Mouse (Mus musculus) cerebellum, adult 11-12 months (tissue): ENCODE measurements around the gene Aph1b.
"Not testable (repeated sequence)": the region's sequence is repeated elsewhere in the genome, so short reads cannot be mapped to it uniquely, and the experiment has no call there.

Source experiments
- DNase-seq: peaks from one replicate; pipeline ENCODE4 v3.0.0; 2022

Aph1b gene

DNA sequence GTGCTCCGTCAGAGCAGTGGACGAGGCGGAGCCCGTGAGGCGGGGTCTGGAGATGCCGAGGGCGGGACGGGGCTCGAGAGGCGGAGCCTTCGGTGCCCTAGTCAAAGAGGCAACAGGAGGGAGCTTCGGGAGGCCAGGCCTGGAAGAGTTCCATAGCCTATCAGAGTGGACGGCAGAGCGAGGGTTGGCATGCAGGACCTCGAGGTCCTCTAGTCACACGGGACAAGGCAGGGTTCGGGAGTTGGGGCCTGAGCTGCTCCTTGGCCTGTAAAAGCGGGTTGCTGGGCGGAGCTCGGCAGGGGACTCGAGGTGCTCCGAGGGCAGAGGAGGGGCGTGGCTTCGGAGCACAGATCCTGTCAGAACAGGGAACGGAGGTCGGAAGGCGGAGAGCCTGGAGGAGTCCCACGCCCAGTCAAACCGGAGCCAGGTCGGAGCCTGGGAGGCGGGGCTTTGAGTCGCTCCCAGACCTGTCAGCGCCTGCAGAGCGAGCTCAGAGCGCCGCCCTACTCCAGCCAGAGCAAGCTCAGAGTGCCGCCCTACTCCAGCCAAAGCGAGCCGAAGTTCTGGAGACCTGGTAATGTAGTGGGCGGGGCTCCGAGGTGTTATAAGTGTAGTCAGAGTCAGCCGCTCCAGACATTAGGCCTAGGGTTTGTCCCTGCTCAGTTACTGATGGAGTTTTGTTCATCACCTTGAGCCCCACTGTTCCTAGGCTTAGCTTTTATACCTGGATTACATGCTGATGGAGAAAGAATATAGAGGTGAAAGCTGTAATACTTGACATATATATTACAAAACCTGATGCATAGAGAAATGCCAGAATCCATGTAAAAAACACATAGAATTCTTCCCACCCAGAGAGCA lies at the start of gene Aph1b:
Aph1b (minus strand) TSS at position 27 of the 861 bp plus-strand sequence.
- DNase-seq = peak; percentile 99

DNA sequence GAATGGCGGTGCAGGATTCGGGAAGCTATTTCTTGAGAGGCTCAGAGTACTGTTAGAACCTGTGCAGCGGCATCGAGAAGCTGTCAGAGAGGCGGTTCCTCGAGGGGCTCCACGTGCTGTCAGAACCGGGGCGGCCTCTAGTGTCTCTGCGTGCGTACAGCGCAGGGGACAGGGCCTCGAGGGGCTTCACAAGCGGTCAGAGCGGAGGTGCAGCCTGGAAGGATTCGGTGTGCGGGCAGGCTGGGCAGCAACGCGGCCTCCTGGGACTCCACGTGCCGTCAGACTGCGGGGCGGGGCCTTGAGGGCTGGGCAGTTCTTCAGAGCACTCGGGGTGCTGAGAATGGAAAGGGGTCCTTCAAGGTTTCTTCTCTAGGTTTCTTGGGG lies 39.8 kb upstream of the Aph1b start:
- DNase-seq = no peak

DNA sequence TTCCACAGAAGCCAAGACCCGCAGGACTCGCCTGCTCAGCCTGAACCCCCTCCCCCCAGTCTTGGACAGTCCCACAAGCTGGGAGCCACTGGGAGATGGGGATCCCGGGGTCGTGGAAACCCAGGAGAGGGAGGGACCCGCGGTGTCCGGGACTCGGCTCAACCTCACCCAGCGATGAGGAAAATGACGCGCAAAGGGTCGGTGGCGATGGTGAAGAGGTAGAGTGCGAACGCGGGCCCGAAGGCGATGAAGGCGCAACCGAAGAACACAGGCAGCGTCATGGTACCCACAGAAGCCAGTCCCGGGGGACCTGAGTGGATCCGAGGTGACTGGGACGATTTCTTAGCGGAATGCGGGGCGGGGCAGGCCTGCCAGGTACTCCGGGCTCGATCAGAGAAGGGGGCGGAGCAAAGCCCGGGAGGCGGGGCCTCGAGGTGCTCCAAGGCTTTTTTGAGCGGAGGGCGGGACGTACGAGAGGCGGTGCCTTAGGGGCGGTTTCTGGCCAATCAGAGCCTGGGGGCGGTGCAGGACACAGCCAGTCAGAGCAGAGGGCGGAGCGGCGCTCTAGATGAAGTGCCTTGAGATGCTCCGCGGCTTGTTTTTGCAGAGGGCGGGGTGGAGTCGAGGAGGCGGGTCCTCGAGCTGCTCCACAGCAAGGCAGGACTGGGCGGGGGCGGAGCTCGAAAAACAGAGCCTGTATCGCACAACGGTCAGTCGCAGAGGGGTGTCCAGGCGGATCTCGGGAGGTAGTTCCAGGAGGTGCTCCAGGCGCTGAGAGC lies 39.2 kb upstream of the Aph1b start, which contains the start of gene Aph1c:
Aph1c (minus strand) TSS at position 409 of the 779 bp plus-strand sequence.
- peak; percentile 100 for DNase-seq

DNA sequence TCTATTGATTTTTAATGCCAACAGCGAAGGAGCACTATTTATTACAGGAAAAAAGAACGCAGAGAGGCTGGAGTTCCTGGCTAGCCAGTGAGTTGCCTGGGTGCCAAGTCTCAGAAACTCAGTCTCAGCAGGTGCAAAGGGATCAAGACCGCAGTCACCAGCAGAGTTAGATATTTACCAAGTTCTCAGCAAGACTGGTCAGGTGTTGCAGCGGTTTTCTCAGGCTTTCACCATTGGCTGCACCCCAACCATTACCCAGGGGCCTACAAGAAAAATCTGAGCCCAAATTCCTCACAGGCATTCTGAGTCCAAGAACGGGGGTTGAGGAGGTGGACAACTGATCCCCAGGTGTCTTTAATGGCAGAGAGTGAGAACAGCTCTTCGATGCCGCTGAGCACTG lies 38.6 kb upstream of the Aph1b start:
- DNase-seq = peak; percentile 39

DNA sequence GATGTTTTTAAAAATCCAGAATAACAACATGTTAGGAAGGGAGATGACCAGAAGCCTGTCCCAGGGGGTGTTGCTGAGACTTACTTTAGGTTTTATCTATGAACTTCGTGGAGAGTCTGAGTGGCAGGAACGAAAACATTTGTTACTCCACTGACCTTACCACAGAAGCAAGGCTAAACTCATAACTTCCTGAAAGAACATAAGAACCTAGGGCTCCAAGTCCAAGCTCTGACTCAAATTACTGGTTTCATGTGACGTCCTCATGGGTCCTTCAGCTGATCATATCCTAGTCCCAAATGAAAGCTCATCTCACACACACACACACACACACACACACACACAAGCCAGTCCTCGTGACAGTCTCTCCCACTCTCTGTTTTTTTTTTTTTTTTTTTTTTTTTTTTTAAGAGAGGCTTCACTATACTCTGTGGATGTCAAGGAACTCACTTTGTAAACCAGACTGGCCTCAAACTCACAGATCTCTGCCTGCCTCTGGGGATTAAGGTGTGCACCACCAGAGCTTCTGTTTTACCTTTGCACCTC lies 37.1 kb upstream of the Aph1b start:
- no peak for DNase-seq

DNA sequence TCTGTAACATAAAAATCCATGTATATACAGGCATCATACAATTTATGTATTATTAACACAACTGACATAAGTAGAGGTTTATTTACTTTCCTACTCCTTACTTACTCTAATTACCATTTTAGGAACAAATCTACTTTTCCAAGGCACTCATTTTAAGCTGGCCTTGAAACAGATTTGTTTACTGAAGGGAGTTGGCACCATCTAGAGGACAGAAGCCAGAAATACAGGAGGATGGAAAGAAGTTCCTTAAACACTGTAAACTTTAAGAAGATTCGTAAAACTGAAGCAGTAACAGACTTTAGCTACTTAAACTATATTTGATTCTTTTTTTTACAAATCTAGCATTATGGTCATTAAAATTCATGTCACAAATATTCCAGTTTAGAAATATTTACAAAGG lies 30.7 kb upstream of the Aph1b start:
- DNase-seq = no peak

DNA sequence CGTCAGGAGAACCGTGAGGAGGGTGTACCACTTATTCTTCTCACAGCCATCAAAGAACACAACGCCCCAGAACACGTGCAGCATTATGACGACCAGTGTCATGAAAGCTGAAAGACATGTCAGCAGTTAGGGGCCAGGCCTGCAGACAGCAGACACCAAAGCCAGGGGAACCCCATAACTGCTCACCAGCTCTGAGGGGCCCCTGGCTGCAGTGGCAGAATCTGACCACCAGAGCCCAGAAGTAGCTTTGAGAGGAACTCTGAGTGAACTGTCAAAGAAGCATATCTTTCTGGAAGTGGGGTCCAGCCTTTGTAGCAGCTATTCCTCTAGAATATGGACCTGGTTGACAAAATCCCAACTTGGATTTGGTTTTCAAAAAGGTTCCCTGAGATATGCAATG lies 27.0 kb upstream of the Aph1b start:
- not testable (repeated sequence) for DNase-seq

DNA sequence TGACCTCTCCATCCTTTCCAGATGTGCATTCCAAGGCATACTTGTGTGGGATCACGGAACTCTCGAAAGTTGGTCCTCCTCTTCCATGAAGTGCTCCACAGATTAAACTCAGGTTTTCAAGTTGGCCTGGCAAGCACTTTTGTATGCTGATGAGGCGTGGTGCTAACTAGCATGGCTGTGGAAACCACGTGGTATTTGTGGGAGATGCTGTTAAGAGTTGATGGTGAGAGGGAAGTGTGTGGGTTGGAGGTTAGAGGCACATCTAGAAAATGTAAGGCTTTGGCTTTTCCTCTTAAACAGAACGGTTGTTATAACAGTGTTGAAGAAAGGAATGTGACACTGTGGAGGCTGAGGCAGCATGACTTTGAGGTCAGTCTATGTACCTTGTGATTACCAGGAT lies 25.7 kb upstream of the Aph1b start:
- no peak for DNase-seq

DNA sequence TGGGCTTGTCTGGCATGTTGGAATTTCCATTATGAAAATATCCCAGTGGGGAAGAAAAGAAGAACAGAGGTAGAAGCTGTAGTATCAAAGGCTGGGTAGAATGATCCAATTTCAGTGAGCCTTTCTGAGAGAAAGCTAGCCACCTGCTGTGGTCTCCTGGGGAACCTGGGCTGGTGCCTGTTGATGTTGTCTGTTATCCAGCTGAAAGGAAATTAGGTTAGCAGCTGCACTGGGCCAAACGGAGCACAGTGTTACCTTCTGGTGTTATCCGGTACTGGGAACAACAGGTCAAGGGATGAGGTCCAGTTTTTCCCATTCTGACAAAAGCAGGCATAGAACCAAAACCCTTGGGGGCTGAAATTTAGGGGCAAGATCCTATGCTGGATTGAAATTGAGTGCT lies 18.1 kb upstream of the Aph1b start:
- DNase-seq = no peak

DNA sequence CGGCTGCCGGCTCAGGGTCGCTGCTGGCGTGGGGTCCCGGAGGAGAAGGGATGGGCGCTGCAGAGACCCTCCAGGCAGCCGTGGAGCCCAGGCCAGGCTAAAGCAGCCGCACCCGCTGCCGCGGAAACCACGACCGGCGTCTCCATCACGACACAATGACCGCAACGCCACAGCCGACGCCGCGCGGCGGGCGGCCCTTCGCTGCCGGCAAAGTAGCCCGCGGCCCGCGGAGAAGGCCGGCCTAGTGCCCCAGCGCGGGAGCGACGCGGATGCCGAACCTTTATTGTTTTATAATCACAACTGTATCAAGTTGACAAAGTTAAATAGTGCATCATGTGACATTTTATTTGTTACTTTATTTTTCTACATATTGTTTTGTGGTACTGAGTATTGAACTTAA lies 10.7 kb upstream of the Aph1b start:
- DNase-seq = not testable (repeated sequence)

DNA sequence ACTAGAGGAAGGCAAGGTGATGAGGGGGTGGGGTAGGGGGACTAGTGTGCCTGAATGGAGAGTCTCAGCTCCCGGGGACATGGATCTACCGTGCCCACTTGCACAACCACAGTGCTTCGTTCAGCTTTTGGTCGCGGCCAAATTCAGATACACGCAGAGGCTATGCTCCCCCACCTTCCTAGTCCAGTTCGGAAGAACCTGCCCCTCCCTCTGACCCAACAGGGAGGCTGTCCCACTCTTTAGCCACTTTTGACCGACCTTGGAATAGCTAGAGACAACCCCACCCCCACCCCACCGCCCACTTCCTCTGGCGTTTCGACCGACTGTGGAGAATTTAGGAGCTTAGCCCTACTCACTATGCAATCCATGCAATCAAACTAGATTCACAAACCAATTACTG lies 6.7 kb upstream of the Aph1b start:
- DNase-seq = no peak

DNA sequence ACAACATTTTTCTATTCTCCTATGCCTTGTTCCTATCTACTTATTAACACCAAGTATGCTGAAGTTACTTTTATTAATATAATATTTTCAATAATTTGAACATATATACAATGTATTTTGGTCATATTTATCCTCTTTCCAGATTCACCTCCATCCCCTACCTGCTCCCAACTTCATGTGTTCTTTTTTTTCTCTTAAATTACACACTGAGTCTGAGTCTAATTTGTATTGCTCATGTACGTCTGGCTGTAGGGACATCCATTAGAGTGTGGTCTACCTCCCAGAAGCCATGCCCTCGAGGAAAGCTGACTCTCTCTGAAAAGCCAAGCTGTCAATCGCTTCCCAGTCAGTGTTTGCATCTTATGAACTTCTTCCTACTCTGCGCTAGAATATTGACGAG lies 1.4 kb upstream of the Aph1b start, which contains the start of gene Gm10647:
Gm10647 (plus strand) TSS at position 301 of the 400 bp plus-strand sequence.
- no peak for DNase-seq

DNA sequence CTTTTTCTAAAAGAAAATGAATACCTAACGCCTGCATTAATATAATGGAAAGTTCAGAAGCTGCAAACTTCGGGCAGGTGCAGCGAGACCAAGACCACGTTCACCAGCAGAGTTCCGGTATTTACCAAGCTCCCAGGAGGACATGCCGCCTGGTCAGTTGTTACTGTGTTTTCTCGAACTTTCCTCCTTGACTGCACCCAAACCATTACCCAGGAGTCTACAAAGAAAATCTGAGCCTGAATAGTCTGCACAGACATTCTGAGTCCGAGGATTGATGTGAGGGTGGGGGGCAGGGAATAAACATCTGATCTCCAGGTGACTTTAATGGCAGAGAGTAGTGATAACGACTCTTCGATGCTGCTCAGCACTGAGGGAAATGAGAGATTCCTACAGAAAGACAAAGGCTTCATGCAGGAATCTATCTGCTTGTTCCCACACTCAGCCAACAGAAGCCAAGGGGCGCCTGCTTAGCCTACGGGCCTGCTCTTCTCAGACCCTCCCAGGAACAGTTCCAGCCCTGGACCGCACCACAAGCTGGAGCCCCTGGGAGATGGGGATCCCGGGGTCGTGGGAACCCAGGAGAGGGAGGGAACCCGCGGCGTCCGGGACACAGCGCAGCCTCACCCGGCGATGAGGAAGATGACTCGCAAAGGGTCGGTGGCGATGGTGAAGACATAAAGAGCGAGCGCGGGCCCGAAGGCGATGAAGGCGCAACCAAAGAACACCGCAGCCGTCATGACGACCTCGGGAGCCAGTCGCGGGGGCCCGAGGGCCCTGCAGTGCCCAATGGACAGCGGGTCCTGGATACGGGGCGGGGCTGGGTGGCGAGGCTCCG lies 444 bp downstream of the Aph1b start:
- peak; percentile 21 for DNase-seq

DNA sequence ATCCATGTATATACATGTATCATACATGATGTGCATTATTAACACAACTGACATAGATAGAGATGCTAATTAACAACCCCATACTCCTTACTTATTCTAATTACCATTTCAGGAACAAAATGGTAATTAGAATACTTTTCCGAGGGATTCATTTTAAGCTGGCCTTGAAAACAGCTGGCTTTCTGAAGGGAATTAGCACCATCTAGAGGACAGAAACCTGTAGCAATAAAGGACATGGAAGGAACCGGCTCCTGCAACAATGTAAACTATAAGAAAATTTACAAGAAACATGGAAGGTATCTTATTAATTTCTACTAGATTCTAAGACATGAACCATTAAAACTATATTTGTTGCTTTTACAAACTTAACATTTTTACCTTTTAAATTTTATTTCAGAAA lies 7.5 kb downstream of the Aph1b start:
- no peak for DNase-seq

DNA sequence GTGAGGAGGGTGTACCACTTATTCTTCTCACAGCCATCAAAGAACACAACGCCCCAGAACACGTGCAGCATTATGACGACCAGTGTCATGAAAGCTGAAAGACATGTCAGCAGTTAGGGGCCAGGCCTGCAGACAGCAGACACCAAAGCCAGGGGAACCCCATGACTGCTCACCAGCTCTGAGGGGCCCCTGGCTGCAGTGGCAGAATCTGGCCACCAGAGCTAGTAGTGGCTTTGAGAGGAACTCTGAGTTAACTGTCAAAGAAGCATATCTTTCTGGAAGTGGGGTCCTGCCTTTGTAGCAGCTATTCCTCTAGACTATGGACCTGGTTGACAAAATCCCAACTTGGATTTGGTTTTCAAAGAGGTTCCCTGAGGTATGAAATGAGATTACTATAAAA lies 10.7 kb downstream of the Aph1b start:
- not testable (repeated sequence) for DNase-seq

DNA sequence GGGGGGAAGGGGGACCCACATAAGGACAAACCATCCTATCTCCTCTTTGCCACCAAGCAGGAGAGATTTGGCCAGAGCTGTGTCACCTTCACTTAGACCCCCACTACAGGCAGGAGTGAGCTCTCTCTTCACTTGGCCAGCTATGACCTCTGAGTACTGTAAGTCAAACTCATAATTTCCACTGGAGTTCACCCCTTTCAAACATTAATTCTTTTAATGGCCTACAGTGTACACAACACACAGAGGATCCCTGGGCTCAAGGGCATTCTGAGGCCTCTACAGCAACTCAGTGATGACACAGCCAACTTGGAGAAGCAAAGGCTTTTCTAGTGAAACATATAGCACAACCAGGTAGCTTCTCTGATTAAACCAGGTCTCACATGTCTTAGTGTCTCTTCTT lies 24.6 kb downstream of the Aph1b start:
- DNase-seq = no peak

DNA sequence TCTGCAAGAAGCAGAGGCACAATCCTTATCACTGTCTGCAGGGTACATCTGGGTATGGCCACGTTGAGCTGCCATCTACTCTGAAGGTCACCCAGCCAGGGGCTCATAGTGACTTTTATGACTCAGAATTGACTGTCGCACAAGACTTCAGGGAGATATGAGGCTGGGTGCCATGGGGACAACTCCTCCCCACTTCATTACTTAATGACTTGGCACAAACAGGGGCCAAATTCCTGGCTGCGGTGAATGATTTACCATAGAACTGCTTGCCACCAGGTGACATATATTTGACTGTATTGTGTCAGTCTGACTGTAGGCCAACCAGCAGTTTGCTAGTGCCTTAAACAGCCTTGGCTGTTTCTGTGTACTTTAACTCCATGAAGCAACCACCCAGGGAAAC lies 26.0 kb downstream of the Aph1b start:
- no peak for DNase-seq

DNA sequence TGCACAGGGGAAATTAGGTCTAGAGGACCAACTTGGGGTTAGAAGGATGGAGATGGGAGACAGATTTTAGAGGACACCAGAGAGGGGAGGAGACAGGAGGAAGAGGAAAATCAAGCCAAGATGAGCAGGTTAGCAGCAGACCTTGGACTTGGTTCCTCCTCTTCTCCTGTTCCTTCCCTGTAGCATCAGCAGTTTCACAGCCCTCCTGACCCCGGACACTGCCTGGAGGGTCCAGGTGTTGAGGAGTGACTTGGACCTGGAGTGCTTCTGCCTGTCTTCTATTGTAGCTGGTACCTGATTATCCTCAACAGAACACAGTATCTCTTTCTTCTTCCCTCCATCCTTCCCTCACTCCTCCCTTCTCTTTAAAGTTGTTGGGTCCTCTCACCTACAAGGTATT lies 26.6 kb downstream of the Aph1b start:
- DNase-seq = no peak

DNA sequence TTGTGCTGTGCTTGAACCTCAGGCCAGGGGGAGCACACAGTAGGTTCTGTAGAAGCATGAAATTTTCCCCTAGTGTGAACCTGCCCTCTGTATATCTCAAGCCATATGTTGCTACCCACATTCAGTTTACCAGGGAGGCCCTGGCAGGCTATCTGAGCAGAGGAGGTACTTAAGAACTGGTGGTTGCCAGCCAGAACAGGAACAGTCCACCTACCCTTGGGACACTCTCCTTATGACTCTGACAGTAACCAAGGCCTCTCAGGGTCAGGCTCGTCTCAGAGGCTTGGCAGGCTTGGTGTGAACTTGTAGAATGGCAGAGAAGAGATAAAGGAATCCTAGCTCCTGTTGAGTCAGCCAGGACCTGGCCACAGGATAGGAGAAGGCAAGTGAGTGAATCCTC lies 34.3 kb downstream of the Aph1b start:
- DNase-seq = no peak

DNA sequence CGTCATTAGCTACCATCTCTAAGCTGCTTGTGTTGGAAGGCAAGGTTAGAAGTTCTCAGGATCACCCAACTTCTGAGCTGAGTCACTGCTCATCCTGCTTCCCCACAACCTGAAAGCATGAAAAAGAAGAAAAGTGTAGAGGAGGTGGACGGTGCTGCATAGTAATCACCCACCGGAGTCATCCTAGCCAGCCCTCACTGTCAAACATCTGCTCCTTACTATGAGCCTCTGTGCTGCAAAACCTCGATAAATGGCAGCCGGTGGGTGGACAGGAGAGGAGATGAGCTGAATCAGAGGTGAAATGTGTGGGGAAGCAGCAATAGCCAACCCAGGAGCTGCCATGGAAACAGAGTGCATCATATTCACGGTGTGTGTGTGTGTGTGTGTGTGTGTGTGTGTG lies 42.4 kb downstream of the Aph1b start:
- DNase-seq = no peak

DNA sequence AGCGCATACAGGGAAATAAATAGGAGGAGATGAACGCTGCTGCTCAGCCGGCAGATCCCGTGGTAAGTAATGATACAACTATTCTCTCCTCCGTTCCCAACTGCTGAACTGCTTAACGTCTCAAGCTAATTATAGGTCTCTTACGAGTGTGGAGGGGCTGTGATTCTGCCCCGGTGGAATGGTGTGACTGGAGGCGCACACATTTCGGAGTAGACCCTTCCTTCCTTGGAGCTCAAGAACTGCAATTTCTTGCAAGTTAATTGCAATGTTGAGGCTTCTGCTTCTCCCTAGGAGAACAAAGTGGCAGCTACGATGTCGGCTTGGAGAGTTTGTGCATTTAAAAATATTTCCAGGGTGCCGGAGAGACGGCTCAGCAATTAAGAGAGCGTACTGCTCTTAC lies 46.9 kb downstream of the Aph1b start:
- no peak for DNase-seq

DNA sequence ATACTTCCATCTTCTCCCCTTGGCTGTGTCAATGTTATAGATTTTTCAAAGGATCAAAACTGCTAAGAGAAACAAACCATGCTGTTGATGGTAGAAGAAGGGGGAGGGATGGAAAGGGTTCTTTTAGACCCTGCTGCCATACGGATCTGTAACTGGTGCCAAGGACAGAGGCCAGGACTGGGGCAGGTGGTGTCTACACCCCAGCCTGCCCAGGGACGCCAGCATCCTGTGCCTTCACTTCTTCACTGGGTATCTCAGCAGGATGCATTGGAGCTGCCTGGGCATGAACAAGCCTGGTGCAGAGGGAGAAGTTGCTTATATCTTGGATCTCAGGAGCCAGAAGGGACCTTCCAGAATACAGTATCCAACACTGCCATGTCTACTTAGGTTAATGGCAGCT lies 50.8 kb downstream of the Aph1b start:
- peak; percentile 65 for DNase-seq

DNA sequence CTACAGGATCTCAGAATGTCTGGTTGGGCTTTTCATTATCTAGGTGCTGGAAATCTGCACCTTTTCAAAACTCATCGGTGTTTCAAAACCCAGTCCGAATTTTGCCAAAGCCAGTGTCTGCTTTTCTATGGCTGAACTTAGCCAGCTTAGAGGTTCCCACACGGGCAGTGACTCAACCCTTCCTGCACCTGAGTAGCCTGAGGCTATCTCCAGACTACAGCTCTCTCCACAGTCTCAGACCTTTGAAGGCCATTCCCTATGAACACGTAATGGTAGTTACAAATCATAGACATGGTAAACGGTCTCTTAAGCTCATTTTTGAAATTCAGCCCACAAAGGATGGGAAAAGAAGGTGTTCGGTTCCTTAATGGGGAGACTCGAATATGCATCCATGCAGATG lies 55.8 kb downstream of the Aph1b start:
- DNase-seq = no peak
